Mouse (Mus musculus) spleen, adult 18-20 months (tissue): ENCODE results near the gene Zcchc4.

Source experiments
- DNase-seq, 2 experiments: peaks; one replicate each; pipeline ENCODE4 v3.0.0; 2022; ENCODE audit warnings: mixed read lengths in 2 of 2

The Zcchc4 gene

GRCm38 (mm10) chr5:52799274-52799985, 24.2 kb downstream of the Zcchc4 start:
- no peak for DNase-seq

GRCm38 (mm10) chr5:52805801-52806200, 30.6 kb downstream of the Zcchc4 start:
- no peak for DNase-seq

- no peak for DNase-seq
Observed at GRCm38 (mm10) chr5:52806349-52806748, 31.1 kb downstream of the Zcchc4 start.

GRCm38 (mm10) chr5:52807030-52807429, 31.8 kb downstream of the Zcchc4 start:
- no peak for DNase-seq

- no peak for DNase-seq
Observed at GRCm38 (mm10) chr5:52810446-52810845, 35.2 kb downstream of the Zcchc4 start.

- DNase-seq = no peak
Observed at GRCm38 (mm10) chr5:52811056-52811455, 35.8 kb downstream of the Zcchc4 start.

GRCm38 (mm10) chr5:52812456-52812855, 37.2 kb downstream of the Zcchc4 start:
- no peak for DNase-seq

GRCm38 (mm10) chr5:52813312-52813711, 38.1 kb downstream of the Zcchc4 start:
- no peak for DNase-seq

- no peak for DNase-seq
Observed at GRCm38 (mm10) chr5:52818676-52819075, 43.5 kb downstream of the Zcchc4 start.

- no peak for DNase-seq
Observed at GRCm38 (mm10) chr5:52821691-52822090, 46.5 kb downstream of the Zcchc4 start.

- no peak for DNase-seq
Observed at GRCm38 (mm10) chr5:52827923-52828322, 52.7 kb downstream of the Zcchc4 start.

- DNase-seq = no peak
Observed at GRCm38 (mm10) chr5:52833005-52833404, 57.8 kb downstream of the Zcchc4 start.

GRCm38 (mm10) chr5:52833761-52834274, 58.6 kb downstream of the Zcchc4 start, which contains the start of gene Anapc4:
TSS of gene Anapc4 (plus strand) at chr5:52834012.
- DNase-seq = peak; percentile 100

- no peak for DNase-seq
Observed at GRCm38 (mm10) chr5:52834386-52834785, 59.2 kb downstream of the Zcchc4 start.

- no peak for DNase-seq
Observed at GRCm38 (mm10) chr5:52844319-52844718, 69.1 kb downstream of the Zcchc4 start.

- no peak for DNase-seq
Observed at GRCm38 (mm10) chr5:52855727-52856126, 80.5 kb downstream of the Zcchc4 start.

- DNase-seq = no peak
Observed at GRCm38 (mm10) chr5:52864446-52864845, 89.2 kb downstream of the Zcchc4 start.

GRCm38 (mm10) chr5:52865825-52866224, 90.6 kb downstream of the Zcchc4 start:
- peak in 1 of 2 experiments; percentile 21 for DNase-seq

- DNase-seq = no peak
Observed at GRCm38 (mm10) chr5:52866361-52867155, 91.3 kb downstream of the Zcchc4 start.

- no peak for DNase-seq
Observed at GRCm38 (mm10) chr5:52868918-52869703, 93.9 kb downstream of the Zcchc4 start.

GRCm38 (mm10) chr5:52871461-52871860, 96.3 kb downstream of the Zcchc4 start:
- DNase-seq = no peak

GRCm38 (mm10) chr5:52871986-52872385, 96.8 kb downstream of the Zcchc4 start:
- no peak for DNase-seq
